Mouse (Mus musculus) frontal cortex, postnatal 14 days (tissue): Measurements from ENCODE around the gene Gabrq.

Experiments
- DNase-seq, 2 experiments: peaks; one replicate each; pipeline ENCODE4 v3.0.0; 2022; ENCODE audit warnings: low spot score in 2 of 2

Gabrq gene

DNA sequence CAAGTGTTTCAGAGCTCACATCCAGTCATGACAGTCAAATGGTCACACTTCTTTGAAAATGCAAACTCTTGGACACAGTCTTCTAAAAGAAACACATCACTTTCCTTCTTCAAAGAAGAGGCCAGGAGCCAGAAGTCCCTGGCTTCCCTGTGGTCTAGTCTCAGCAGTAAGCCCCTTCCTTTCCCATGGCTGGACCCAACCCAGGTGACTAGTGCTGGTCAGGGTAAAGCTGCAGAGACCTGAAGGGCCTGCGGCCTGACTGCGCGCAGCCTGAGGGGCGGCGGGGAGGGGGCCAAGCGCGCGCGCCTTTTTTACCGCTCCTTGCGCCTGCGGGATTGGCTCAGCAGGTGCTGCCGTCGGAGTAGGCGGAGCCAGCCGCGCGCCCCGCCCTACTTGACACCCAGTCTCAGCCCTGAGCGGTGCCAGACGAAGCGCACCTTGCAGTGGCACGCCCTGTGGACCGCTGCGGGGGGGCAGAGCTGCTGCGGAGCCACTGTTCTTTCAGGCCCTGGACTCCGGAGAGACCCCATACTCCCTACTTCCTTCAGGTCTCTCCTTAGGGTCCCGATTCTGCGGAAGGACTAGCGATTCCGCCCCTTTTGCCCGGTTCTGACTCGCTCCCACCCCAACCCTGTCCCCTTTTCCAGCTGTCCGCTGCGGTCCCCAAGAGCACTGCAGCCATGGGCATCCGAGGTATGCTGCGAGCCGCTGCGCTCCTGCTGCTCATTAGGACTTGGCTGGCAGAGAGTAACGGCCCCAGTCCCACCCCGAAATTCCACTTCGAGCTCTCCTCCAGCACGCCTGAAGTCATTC lies at the start of gene Gabrq:
TSS of gene Gabrq (plus strand) at position 403 of the 813 bp plus-strand sequence.
- DNase-seq = no peak

DNA sequence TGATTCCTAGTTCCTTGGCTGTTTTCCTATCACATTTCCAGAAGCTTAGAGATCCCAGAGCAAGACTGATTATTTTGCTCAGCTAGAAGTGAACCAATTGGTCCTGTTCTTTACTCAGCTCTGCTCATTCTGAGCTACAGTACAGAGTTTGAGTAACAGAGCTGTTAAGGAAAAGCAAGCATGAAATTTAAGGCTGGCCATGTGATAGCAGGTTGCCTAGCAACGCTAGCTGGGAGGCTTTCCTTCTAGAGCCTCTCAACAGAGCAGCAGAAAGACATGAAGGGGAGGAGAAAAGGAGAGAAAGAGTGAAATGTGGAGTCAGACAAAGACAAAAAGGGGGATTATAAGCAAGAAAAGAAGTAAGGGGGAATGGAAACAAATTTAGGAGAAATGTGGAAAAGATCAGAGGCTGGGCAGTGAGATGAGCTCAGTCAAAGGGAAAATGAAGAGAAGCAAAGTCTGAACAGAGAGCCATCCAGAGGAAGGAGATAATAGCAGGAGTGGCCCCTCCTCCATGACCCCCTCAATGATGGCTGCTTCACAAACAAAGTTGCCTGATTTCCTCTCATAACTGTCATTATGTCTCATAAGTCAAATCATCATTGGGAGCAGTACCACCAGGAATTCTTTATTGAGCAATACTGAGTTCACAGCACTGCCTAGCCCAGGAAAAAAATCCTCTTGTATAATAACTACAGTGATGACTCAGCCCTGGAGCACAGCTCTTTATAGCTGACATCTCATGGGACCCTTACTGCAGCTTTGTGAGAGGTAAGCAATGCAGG lies 36.0 kb upstream of the Gabrq start:
- peak; percentile 8 to 9 for DNase-seq

DNA sequence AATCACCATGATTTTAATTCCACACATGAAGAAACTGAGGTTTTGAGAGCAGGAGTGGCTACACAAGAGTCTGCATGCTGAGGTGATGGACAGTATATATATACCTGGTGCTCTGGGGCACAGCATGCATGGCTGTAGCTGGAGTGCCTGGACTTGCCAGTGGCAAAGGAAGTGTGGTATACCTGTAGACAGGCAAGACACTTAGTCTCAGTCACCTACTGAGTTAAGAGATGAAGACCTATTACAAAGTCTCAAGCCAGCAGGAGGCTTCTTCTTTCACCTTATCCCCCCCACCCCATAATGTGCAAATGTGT lies 35.5 kb upstream of the Gabrq start:
- no peak for DNase-seq

DNA sequence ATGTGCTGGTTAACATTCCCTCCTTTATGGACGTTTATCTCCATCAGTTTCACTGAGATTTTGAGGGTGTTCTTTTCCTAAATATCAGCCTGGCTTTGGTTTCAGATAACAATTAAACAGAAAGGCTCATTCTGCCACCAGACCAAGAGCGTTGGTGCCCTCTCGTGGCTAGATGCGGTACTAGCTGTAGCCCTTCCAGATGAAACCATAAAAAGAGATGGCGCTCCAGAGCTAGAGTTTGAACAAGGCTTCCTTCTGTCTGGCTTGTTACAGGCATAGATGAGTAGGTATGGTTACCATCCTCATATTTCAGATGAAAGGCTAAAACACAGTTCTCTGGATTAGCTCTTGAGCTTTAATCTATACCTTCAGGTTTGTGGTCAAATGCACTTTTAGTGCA lies 5.4 kb upstream of the Gabrq start:
- DNase-seq = peak; percentile 42 to 77

DNA sequence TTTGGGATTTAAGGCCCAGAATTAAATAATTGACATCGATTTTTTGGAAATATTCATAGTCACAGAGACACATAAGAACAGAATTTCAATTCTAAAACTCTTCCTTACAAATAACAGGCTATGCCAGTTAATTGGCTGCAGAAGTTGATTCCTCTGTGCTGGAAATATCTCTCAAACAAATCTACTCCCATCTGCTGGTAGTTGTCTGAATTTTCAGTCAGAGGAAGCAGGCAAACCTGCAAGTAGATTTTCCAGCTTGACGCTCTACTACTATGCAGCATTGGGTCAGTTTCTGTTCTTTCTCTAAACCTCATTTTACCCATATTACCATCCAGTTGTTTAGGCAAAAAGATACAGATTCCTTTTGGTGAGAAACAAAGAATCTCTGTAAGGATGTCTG lies 1.7 kb upstream of the Gabrq start:
- no peak for DNase-seq

DNA sequence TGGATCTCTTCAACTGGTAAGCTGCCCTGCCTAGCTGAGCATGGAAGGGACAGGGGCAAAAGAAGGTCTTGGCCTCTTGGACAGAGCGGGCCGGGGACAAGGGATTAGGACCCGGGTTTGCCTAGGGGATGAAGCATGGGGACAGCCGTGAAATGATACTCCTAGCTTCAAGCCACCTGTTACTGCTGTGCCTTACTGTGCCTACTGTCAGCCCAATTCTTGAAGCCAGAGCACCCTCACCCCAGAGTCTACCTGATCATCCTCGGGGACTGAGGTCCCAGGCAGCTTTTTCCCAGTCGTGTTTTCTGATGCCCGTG lies 569 bp downstream of the Gabrq start:
- no peak for DNase-seq
